Mouse (Mus musculus) hindbrain, embryonic 12.5 days (tissue): ENCODE measurements at regions not wholly inside any gene's neighbourhood (a gene's known extent, or its start where the extent isn't known, plus 50 kb on each side); places are given as distances from the start of the nearest gene placed in this dataset.
"Not testable (repeated sequence)": the region's sequence is repeated elsewhere in the genome, so short reads cannot be mapped to it uniquely, and the experiment has no call there.

Experiments
- ATAC-seq: fragments of 200-750 bp; cut with Nextera tagmentation; 2 replicates; pipeline ENCODE4 v1.8.0; 2017; ENCODE audit warnings: moderate TSS enrichment; ENCODE audit not compliant: low FRiP score
- H3K27ac ChIP-seq: fragments of 300-500 bp; sonication (generic); 2 replicates; pipeline ENCODE4 v1.5.1; 2016; ENCODE audit warnings: mild to moderate bottlenecking
- H3K27me3 ChIP-seq: fragments of 300-500 bp; sonication (generic); 2 replicates; pipeline ENCODE4 v1.6.1; 2016; ENCODE audit warnings: mild to moderate bottlenecking
- H3K36me3 ChIP-seq: fragments of 300-500 bp; sonication (generic); 2 replicates; pipeline ENCODE4 v1.6.1; 2016; ENCODE audit warnings: mild to moderate bottlenecking
- H3K4me1 ChIP-seq: fragments of 300-500 bp; sonication (generic); 2 replicates; pipeline ENCODE4 v1.6.1; 2016
- H3K4me2 ChIP-seq: fragments of 300-500 bp; sonication (generic); replicated peaks from 2 replicates; pipeline ENCODE4 v1.6.1; 2016; ENCODE audit warnings: mild to moderate bottlenecking
- H3K4me3 ChIP-seq: fragments of 300-500 bp; sonication (generic); 2 replicates; pipeline ENCODE4 v1.5.1; 2016; ENCODE audit warnings: mild to moderate bottlenecking
- H3K9ac ChIP-seq: fragments of 300-500 bp; sonication (generic); 2 replicates; pipeline ENCODE4 v1.6.1; 2016; ENCODE audit warnings: mild to moderate bottlenecking, moderate library complexity
- H3K9me3 ChIP-seq: fragments of 300-500 bp; sonication (generic); replicated peaks from 2 replicates; pipeline ENCODE4 v1.6.1; 2016; ENCODE audit warnings: mild to moderate bottlenecking
- WGBS: fragments of 180-500 bp; shearing (Covaris S2); methylation state at CpG from one replicate; pipeline ENCODE4 v1.1.7; 2016; 5-methylcytosine and 5-hydroxymethylcytosine counted together

DNA sequence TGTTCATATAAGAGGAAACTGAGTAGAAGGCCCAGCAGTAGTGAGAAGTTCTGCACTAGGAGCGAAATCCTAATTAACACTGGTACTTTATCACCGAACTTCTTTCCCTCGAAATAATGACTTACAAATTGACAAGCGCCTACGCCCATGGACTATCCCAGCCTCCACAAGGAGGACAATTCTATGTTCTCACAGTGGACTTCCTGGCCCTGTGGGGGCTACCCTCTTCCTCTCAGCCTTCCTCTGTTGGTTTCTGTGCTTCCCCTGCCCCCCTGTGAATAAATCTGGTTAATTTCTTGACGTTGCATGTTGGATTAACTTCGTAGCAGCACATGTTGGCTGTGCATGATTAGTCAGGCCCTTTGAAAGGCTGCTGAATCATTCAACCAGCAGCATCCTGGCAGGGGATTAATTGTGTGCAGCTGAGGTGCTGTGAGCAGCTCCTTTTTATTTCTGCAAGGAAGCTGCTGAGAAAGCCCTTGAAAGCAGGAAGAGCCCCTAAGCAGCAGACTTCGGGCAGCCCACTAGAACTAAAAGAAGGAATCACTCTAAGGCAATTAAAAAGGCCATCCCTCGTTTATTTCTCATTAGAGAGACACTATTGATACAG lies 117.4 kb downstream of the Pmp22 start:
- 38% methylated on average over 9 of the region's 9 CpGs for WGBS
- ATAC-seq, result peak; percentile 48; the same call in 1 of the 2 replicates
- no peaks in the 10 kb centered on the region for H3K36me3 ChIP-seq

DNA sequence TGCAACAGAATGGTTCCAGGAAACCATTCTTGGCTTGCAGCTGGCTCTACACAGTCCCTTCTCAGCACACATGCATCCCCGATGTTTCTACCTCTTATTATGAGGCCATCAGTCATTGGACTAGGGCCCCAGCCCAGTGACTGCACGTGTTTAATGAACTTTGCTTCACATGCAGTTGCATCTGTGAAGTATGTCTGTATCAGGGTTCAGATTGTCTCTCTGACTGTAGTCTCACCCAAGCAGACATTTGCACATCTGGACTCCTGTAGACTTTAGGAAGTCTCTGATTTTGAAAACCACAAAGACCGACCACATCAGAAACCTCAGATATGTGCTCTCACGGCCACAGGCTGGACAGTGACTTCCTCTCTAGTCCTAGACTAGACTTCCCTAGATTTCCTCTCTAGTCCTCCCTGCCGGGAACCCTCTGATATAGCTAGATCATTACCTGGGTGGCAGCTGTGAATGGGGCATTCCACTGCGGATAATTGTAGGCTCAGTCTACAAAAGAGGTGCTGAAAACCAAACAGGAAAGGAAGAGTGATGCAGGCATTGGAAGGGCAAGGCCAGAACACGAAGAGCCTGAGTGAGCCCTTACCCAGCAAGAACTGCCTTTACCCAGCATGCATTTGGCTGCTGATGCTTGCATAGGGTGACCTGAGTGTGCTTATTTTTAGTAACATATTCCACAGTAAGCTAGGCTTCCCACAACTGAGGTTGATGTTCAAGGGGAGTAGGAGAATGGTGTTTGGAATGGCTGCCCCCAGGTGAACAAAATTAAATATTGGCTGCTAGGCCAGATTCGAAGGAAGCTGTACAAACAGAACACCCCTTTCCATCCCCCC lies 123.5 kb downstream of the Pmp22 start:
- H3K27ac ChIP-seq, result peak overlapping the region; percentile 40; the same call in 1 of the 2 replicates
- H3K27me3 ChIP-seq, result no peaks in the 10 kb centered on the region
- no peaks in the 10 kb centered on the region for H3K9me3 ChIP-seq
- no peaks in the 10 kb centered on the region for H3K36me3 ChIP-seq
- no peak overlapping the region for H3K9ac ChIP-seq
- H3K4me3 ChIP-seq, result no peak overlapping the region
- 72% methylated on average over 8 of the region's 8 CpGs for WGBS
- no peak overlapping the region for H3K4me2 ChIP-seq
- ATAC-seq, result no peak
- H3K4me1 ChIP-seq, result peaks cover 11% of the 10 kb centered on the region

More for the DNA sequence above, 117.4 kb downstream of the Pmp22 start:
- Histone ChIP-seq H3K9me3 (no peaks in the 10 kb centered on the region), H3K4me1 (peaks cover 15% of the 10 kb centered on the region), H3K4me3 (no peak overlapping the region), H3K27ac (peak overlapping the region; percentile 18; the same call in 1 of the 2 replicates), H3K27me3 (no peaks in the 10 kb centered on the region; the same call in 1 of the 2 replicates), H3K4me2 (no peak overlapping the region), H3K9ac (no peak overlapping the region)

DNA sequence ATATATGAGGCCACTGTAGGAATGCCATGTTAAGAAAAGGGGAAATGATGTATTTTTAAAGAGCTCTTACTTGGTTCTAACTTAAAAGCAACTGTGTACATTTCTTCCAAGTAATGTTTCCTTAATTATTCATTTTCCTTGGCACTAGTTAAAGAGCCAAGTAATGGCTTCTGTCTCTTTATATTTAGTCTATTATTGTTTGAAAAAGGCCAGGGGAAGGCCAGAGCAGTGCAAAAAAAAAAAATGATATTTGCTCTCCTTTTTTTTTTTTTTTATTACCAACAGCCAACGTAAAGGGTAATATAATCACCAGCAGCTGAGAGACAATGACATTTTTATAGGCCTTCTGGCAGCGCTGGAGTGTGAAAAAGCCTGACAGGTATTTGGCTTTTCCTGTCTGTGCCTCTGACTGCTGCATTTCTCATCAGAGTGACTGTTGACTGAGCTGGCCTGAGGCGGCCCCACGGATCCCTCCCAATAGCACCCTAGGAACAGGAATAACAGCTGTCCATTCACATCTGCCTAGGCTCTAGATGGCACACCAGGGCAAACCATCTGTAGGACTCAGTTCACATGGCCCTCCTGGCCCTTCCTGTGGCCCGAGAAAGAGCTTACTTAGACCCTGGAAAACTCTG lies 124.3 kb downstream of the Pmp22 start:
- peaks cover 11% of the 10 kb centered on the region for H3K4me1 ChIP-seq
- H3K9me3 ChIP-seq, result no peaks in the 10 kb centered on the region
- no peak overlapping the region for H3K4me3 ChIP-seq
- H3K27me3 ChIP-seq, result no peaks in the 10 kb centered on the region
- no peaks in the 10 kb centered on the region for H3K36me3 ChIP-seq
- no peak for ATAC-seq
- H3K4me2 ChIP-seq, result no peak overlapping the region
- no peak overlapping the region for H3K9ac ChIP-seq
- H3K27ac ChIP-seq, result peak overlapping the region; percentile 70
- 49% methylated on average over 5 of the region's 5 CpGs for WGBS

DNA sequence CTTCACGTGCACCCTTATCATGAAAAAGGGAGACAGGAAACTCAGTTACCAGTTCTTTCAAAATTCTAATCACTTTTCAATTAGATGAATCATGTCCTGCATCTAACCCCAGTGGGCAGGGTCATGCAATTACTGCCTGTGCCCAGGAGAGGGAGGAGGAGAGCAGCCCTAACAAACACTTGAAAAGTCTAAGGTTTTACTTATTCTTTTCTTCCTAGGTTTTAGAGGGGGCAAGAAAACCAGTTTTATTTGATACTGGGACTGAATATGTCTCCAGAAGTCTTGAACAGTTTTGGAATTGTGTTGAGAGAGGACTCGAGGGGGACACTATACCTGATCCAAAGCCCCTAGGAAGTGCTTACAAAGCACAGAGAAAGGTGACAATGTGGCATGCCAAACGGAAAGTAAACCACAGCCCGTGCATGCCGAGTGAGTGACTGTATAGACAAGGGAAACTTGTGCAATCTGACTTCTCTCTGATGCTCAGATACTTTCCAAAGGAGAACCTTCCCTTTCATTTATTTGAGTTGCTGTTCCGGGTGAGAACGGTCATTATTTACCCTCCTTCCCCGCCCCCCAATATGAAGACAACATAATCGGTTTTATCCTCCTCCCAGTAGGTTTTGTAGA lies 135.8 kb downstream of the Pmp22 start:
- H3K27ac ChIP-seq, result no peak overlapping the region
- H3K36me3 ChIP-seq, result no peaks in the 10 kb centered on the region
- peaks cover 6% of the 10 kb centered on the region; the same call in 1 of the 2 replicates for H3K4me1 ChIP-seq
- H3K4me2 ChIP-seq, result no peak overlapping the region
- no peaks in the 10 kb centered on the region for H3K9me3 ChIP-seq
- peaks cover 10% of the 10 kb centered on the region; the same call in 1 of the 2 replicates for H3K27me3 ChIP-seq
- ATAC-seq, result no peak
- no peak overlapping the region for H3K9ac ChIP-seq
- WGBS, result 59% methylated on average over 9 of the region's 9 CpGs
- H3K4me3 ChIP-seq, result no peak overlapping the region

DNA sequence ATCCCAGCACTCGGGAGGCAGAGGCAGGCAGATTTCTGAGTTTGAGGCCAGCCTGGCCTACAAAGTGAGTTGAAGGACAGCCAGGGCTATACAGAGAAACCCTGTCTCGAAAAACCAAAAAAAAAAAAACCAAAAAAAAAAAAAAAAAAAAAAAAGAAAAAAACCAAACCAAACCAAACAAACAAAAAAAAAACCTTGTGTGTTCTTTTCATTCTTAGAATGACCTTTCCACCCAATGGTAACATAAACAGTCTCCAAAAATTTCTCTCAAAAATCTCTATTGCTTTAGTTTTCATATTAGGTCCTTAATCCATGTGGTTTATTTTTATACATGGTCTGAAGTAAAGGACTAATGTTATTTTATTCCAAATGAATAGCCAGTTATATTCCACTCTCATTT lies 137.5 kb downstream of the Pmp22 start:
- Histone ChIP-seq H3K4me1 (peaks cover 12% of the 10 kb centered on the region), H3K27me3 (peaks cover 11% of the 10 kb centered on the region; the same call in 1 of the 2 replicates)
- ATAC-seq, H3K36me3 ChIP-seq, H3K4me3 ChIP-seq, H3K27ac ChIP-seq, H3K9ac ChIP-seq, H3K9me3 ChIP-seq, H3K4me2 ChIP-seq: not testable (repeated sequence)
- 78% methylated on average over 2 of the region's 2 CpGs for WGBS

DNA sequence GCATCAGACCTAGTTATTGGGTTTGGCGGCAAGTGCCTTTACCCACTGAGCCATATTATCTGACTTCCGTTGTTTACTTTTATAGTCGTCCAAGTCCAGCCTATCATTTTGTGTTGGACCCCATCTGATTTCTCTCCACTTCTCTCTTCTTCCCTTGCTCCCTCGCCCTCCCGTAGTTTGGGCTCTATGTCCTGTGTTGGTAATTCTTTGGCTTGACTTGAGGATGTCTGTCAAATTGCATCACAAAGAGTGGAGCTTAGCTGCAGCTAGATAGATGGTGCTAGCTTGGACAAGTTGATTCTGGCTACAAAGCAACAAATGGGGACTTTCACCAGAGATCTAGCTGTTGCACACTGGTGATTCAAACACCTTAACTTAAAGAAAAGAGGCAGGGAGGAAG lies 147.9 kb downstream of the Pmp22 start:
- no peak for ATAC-seq
- WGBS, result 93% methylated on average over 5 of the region's 5 CpGs

DNA sequence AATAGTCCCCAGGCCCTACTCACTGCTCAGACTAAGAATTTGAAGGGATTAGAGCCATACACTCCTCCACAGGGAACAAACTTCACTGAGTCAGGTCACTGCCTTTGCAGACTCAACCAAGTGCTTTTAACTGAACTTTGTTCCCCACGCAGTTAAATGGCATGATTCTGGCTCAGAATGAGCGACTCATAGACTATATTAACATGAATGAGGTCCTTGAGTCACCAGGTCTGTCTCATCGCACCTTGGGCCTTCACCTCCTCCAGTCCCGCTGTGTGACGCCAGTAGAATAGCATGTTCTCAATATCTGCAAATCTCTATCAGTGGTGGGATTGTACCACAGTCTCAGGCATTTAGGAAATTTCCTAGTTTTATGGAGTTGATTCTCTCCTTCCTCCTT lies 153.1 kb downstream of the Pmp22 start:
- no peak overlapping the region for H3K4me2 ChIP-seq
- H3K9me3 ChIP-seq, result no peaks in the 10 kb centered on the region
- H3K27me3 ChIP-seq, result peaks cover 8% of the 10 kb centered on the region; the same call in 1 of the 2 replicates
- no peak overlapping the region for H3K27ac ChIP-seq
- ATAC-seq, result no peak
- no peak overlapping the region for H3K4me3 ChIP-seq
- H3K9ac ChIP-seq, result no peak overlapping the region
- H3K4me1 ChIP-seq, result no peaks in the 10 kb centered on the region
- 91% methylated on average over 5 of the region's 5 CpGs for WGBS
- H3K36me3 ChIP-seq, result no peaks in the 10 kb centered on the region

More for the DNA sequence above, 147.9 kb downstream of the Pmp22 start:
- H3K36me3 ChIP-seq, result no peaks in the 10 kb centered on the region
- H3K27ac ChIP-seq, result no peak overlapping the region
- H3K9me3 ChIP-seq, result no peaks in the 10 kb centered on the region
- peaks cover 16% of the 10 kb centered on the region for H3K27me3 ChIP-seq
- no peak overlapping the region for H3K4me3 ChIP-seq
- no peak overlapping the region for H3K9ac ChIP-seq
- peaks cover 2% of the 10 kb centered on the region for H3K4me1 ChIP-seq
- H3K4me2 ChIP-seq, result no peak overlapping the region

DNA sequence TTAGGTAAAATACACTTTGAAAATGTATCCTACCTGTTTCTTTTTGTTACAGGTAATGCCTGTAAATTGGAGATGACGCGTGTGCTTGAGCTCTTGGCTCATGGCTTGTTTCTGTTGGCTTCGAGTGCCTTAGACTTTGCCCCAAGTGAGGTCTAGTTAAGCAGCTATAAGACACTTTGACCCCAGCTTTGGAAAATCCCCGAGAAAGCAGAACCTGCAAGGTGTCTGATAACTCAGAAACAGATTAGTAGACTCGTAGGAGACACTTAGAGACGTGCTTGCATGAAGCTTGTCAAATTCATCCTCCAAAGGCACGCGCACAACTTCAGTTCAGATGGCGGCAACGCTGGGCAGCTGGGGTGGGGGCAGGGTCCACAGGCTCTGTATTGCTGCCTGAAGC lies 153.8 kb downstream of the Pmp22 start:
- no peak overlapping the region for H3K27ac ChIP-seq
- no peak for ATAC-seq
- WGBS, result 81% methylated on average over 10 of the region's 10 CpGs

DNA sequence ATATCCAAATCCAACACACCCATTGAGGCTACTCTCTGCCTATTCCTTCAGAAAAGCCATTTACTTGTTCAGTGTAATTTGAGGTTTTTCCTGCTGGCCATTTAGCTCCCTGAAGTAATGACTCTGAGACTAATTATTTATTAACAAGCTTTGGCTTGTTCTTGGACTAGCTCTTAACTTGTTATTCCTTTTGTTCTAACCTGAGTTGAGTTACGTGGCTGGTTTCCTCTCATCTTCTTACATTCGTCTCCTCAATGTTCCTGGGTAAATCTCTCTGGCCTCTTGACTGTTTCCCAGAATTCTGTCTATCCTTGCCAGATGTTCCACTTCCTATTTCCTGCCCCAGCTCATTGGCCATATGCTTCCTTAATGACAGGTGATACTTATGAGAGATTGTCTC lies 157.2 kb downstream of the Pmp22 start:
- peaks cover 5% of the 10 kb centered on the region; the same call in 1 of the 2 replicates for H3K4me1 ChIP-seq
- ATAC-seq, result no peak
- H3K27ac ChIP-seq, result no peak overlapping the region
- no peaks in the 10 kb centered on the region for H3K36me3 ChIP-seq
- 85% methylated on average over 2 of the region's 2 CpGs for WGBS
- H3K4me3 ChIP-seq, result no peak overlapping the region
- H3K4me2 ChIP-seq, result no peak overlapping the region
- H3K27me3 ChIP-seq, result 0 out of 2 replicates have a peak, but pooled peaks cover 3% of the 10 kb centered on the region
- H3K9me3 ChIP-seq, result no peaks in the 10 kb centered on the region
- no peak overlapping the region for H3K9ac ChIP-seq

More for the DNA sequence above, 153.8 kb downstream of the Pmp22 start:
- Histone ChIP-seq H3K36me3 (no peaks in the 10 kb centered on the region), H3K4me2 (no peak overlapping the region), H3K4me1 (peaks cover 2% of the 10 kb centered on the region; the same call in 1 of the 2 replicates), H3K4me3 (no peak overlapping the region), H3K27me3 (0 out of 2 replicates have a peak, but pooled peaks cover 8% of the 10 kb centered on the region), H3K9ac (no peak overlapping the region), H3K9me3 (no peaks in the 10 kb centered on the region)

DNA sequence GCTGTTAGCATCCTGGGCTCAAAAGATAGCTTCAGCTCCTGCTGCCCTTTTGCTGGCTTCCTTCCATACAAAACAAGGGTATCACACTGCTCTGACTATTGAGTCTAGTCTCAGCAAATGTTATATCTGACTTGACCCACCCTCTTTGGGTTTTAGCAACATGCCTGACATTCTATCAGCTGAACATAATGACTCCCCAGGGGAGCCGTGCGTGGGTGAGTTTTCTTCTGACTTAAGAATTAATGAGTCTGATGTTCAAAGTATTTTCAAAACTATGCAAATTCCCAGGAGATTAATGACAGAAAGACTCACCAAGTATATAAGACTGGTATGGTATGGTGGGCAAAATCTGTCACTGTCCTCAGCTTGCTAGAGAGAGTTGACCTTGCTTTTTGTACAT lies 159.0 kb downstream of the Pmp22 start:
- ATAC-seq, result no peak
- whole genome bisulfite sequencing, result 46% methylated on average over 2 of the region's 2 CpGs
- H3K4me2 ChIP-seq, result no peak overlapping the region
- H3K27ac ChIP-seq, result no peak overlapping the region
- H3K36me3 ChIP-seq, result no peaks in the 10 kb centered on the region
- H3K27me3 ChIP-seq, result 0 out of 2 replicates have a peak, but pooled peaks cover 3% of the 10 kb centered on the region
- H3K4me1 ChIP-seq, result peaks cover 5% of the 10 kb centered on the region; the same call in 1 of the 2 replicates
- H3K9ac ChIP-seq, result no peak overlapping the region
- no peak overlapping the region for H3K4me3 ChIP-seq
- no peaks in the 10 kb centered on the region for H3K9me3 ChIP-seq

DNA sequence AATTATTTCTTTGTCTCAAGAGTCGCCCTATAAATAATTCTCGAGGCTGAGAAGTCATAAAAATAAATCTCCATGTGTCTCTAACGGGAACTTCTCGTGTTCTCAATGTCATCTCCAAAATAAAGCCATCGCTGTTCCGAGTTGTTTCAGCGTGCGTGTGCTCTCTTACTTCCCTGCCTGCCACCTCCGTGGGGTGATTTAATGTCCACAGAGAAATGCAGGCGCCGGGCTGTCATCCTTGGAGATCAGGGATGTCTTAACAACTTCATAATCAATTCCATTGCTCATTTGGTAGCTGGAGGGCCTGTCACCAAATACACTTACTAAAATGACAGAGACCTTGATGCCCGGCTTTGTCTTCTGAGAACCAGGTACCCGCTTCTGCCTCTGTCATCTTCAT lies 161.8 kb downstream of the Pmp22 start:
- H3K36me3 ChIP-seq, result no peaks in the 10 kb centered on the region
- no peak overlapping the region for H3K27ac ChIP-seq
- 0 out of 2 replicates have a peak, but pooled peaks cover under 1% of the 10 kb centered on the region for H3K27me3 ChIP-seq
- H3K4me3 ChIP-seq, result no peak overlapping the region
- no peak overlapping the region for H3K9ac ChIP-seq
- H3K9me3 ChIP-seq, result no peaks in the 10 kb centered on the region
- no peak for ATAC-seq
- peaks cover 5% of the 10 kb centered on the region; the same call in 1 of the 2 replicates for H3K4me1 ChIP-seq
- WGBS, result 79% methylated on average over 13 of the region's 13 CpGs
- H3K4me2 ChIP-seq, result no peak overlapping the region

DNA sequence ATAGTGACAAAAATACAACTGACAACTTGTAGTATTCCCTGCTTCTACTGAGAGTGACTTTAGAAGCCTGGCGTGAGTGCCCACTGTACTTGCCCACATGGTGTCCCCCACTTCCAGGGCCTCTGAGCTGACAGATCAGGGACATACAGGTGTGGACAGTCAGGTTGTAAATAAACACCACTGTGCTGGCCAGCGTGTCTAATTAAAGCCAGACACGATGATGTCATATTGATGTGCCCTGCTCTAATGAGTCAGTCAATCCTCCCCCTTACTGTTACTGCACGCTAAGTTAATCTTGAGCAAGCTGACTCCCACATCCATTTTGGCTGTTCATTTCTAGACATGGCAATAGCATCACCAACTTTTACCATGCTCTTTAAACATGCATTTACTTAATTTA lies 164.7 kb downstream of the Pmp22 start:
- no peaks in the 10 kb centered on the region for H3K36me3 ChIP-seq
- no peak overlapping the region for H3K27ac ChIP-seq
- ATAC-seq, result no peak
- H3K27me3 ChIP-seq, result no peaks in the 10 kb centered on the region; the same call in 1 of the 2 replicates
- WGBS, result 78% methylated on average over 4 of the region's 4 CpGs
- no peak overlapping the region for H3K4me3 ChIP-seq
- H3K9ac ChIP-seq, result no peak overlapping the region
- no peaks in the 10 kb centered on the region for H3K9me3 ChIP-seq
- H3K4me2 ChIP-seq, result no peak overlapping the region
- H3K4me1 ChIP-seq, result no peaks in the 10 kb centered on the region
